Comparison of ENCODE assay signal across 8 mouse cellular contexts in genomic region chr8:71719218-71719617, GRCm38 (mm10). TPM values are rescaled to one million over a fixed set of nuclear protein-coding genes. Genes with fewer than 3 reads are reported as not detected.
A peak's percentile ranks its signal among the peaks of the same experiment; 100 is the strongest.
DNase-seq lines count a peak whose midpoint lies in the region; ATAC-seq lines count a peak whose summit lies in the region.

No protein-coding gene starts in this region.

- no peak overlapping the region for H3K4me3 ChIP-seq in forebrain, embryonic 11.5 days (ENCODE audit: low read depth, low read length)

- H3K36me3 ChIP-seq in forebrain, embryonic 11.5 days (ENCODE audit: control insufficient read depth, insufficient read depth, low read length), result no peaks in the 10 kb centered on the region

- no peaks in the 10 kb centered on the region for H3K9me3 ChIP-seq in forebrain, embryonic 11.5 days (ENCODE audit: control insufficient read depth, low read length)

- no peak overlapping the region for H3K4me2 ChIP-seq in forebrain, embryonic 11.5 days (ENCODE audit: low read depth, low read length, severe bottlenecking)

- H3K9ac ChIP-seq in forebrain, embryonic 11.5 days (ENCODE audit: low read length), result no peak overlapping the region

- no peak for ATAC-seq in forebrain, embryonic 11.5 days (replicated peaks; ENCODE audit: low FRiP score)

- H3K27ac ChIP-seq in forebrain, embryonic 11.5 days (ENCODE audit: low read depth, low read length), result peak overlapping the region; percentile 9; the same call in 1 of the 2 replicates

- WGBS in forebrain, embryonic 11.5 days, result 60% methylated on average over 4 of the region's 4 CpGs

- H3K4me1 ChIP-seq in forebrain, embryonic 11.5 days (replicated peaks; ENCODE audit: control insufficient read depth, insufficient read depth, low read length), result peaks cover 18% of the 10 kb centered on the region

- no peaks in the 10 kb centered on the region for H3K27me3 ChIP-seq in forebrain, embryonic 11.5 days (ENCODE audit: control insufficient read depth, insufficient read depth, low read length)

- peak; percentile 40 for DNase-seq in retina, postnatal 1 day
- DNase-seq in retina, embryonic 14.5 days (ENCODE audit: low spot score), result no peak
- no peak for DNase-seq in forebrain, embryonic 11.5 days (ENCODE audit: low spot score)
- peak; percentile 76 for DNase-seq in layer of hippocampus, adult 9-11 months
- peak; percentile 71 to 86 for DNase-seq in spleen, postnatal 10 days (ENCODE audit: low spot score in 2 of 2)
- no peak for DNase-seq in adrenal gland, postnatal 4 days (ENCODE audit: low spot score in 2 of 2)
- no peak for DNase-seq in thymus, postnatal 25 days
- DNase-seq in ovary, postnatal 14 days (ENCODE audit: low spot score), result no peak

RNA-seq across cellular contexts. Expression of gene Fcho1, which starts 6.3 kb away (rescaled TPM):
- polyA plus RNA-seq in forebrain, embryonic 11.5 days (2014; fragmentation: Nextera tagmentation; extraction: Ambion mirVana), result 21.3 and 23.2 TPM in 2 replicates
- 1 to 10 TPM; 8.4 to 9.8 TPM for total RNA-seq in adrenal gland, postnatal 4 days (2021)

RNA-seq across cellular contexts. Expression of gene B3gnt3, which starts 17.6 kb away (rescaled TPM):
- 0.51 and 0.64 TPM in 2 replicates for polyA plus RNA-seq in forebrain, embryonic 11.5 days (2014; fragmentation: Nextera tagmentation; extraction: Ambion mirVana)
- 1 to 10 TPM; 4.4 to 5.0 TPM for total RNA-seq in adrenal gland, postnatal 4 days (2021)

RNA-seq across cellular contexts. Expression of gene Insl3, which starts 30.2 kb away (rescaled TPM):
- not detected in 2 replicates for polyA plus RNA-seq in forebrain, embryonic 11.5 days (2014; fragmentation: Nextera tagmentation; extraction: Ambion mirVana)
- total RNA-seq in adrenal gland, postnatal 4 days (2021), result 1 to 10 TPM; 6.8 to 8.5 TPM

RNA-seq across cellular contexts. Expression of gene Jak3, which starts 43.1 kb away (rescaled TPM):
- polyA plus RNA-seq in forebrain, embryonic 11.5 days (2014; fragmentation: Nextera tagmentation; extraction: Ambion mirVana), result 2.3 TPM in 2 replicates
- 10 to 100 TPM; 17.7 to 19.3 TPM for total RNA-seq in adrenal gland, postnatal 4 days (2021)

RNA-seq across cellular contexts. Expression of gene Unc13a, which starts 47.7 kb away (rescaled TPM):
- 6.5 and 6.6 TPM in 2 replicates for polyA plus RNA-seq in forebrain, embryonic 11.5 days (2014; fragmentation: Nextera tagmentation; extraction: Ambion mirVana)
- total RNA-seq in adrenal gland, postnatal 4 days (2021), result 10 to 100 TPM; 11.7 to 12.9 TPM

Comparison
In these comparisons a context has a peak if more than half of its experiments do, and no peak if none do; other contexts are left out.
1. DNase-seq: peak in retina, postnatal 1 day (single experiment), layer of hippocampus, adult 9-11 months (single experiment) and spleen, postnatal 10 days (2 of 2); none in retina, embryonic 14.5 days (single experiment), forebrain, embryonic 11.5 days (single experiment), adrenal gland, postnatal 4 days (0 of 2), thymus, postnatal 25 days (single experiment) and ovary, postnatal 14 days (single experiment).